Mouse (Mus musculus) layer of hippocampus, postnatal 25 days (tissue): ENCODE data around the gene Eno3. TPM values are rescaled to one million over a fixed set of nuclear protein-coding genes. Genes with fewer than 3 reads are reported as not detected.
A peak's percentile ranks its signal among the peaks of the same experiment; 100 is the strongest.

ENCODE experiments used
- DNase-seq, 2 experiments: peaks; one replicate each; pipeline ENCODE4 v3.0.0; 2022; ENCODE audit warnings: mixed read lengths in 2 of 2, low spot score in 1 of 2; ENCODE audit errors: extremely low spot score in 1 of 2
- total RNA-seq, 2 experiments: library from RNA; stranded (reverse); gene quantifications; 2 replicates each; pipeline ENCODE4 v1.2.3; 2021

Eno3 gene
- total RNA-seq, 2 experiments from 2014 or later, result 7.2 to 8.2 TPM

DNA sequence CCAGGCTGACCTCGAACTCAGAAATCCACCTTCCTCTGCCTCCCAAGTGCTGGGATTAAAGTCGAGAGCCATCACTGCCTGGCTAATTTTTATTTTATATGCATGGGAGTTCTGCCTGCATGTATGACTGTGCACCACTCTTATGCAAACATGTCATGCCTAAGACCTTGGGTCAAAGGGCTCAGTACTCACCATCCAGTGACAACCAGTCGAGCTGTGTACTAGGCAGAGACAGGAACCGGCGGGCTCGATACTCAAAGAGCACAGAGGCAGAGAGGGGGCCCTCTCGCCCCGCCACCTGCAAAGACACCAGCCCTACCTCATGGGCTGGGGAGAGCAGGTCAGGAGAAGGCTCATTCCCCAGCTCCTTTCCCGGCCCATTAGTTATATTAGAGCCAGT, 21.1 kb downstream of the Eno3 start:
- DNase-seq, result no peak

GRCm38 (mm10) chr11:70678576-70678975, 21.6 kb downstream of the Eno3 start:
- DNase-seq, result no peak

DNA sequence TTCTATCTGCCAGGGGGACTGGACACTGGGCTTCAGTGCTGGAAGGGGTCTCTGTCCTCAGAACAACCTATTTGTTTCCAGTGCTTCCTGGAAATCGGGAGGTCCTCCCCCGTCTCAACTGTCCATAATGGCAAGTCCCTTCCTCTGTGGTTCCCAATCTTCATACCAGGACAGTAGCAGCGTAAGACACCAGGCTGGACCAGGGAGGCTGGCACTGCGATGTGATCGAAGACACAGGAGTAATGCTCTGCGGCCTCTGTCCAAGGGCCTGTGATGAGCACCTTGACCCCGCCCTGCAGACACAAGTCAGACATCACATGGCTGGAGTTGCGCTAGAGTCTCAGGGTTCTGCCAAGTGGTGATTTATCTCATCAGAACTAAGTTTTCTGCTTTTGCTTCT, 22.4 kb downstream of the Eno3 start:
- DNase-seq, result no peak

DNA sequence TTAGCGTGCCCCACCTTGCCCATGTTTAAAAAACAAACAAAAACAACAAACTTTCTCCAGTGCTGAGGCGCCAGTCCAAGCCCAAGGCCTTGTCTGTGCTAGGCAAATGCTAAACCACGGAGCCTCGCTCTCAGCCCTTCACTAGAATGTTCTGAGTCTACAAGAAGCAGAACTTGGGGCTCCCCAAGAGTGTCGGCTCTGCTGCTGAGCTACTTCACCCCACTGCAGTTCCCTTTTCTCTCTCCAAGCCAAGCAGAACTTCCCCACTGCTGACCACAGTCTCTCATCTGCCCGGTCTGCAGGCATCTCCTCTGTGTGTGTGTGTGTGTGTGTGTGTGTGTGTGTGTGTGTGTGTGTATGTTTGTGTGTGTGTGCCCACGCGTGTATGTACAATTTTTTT, 22.9 kb downstream of the Eno3 start:
- no peak for DNase-seq

GRCm38 (mm10) chr11:70681170-70681569, 24.2 kb downstream of the Eno3 start:
- DNase-seq, result no peak

DNA sequence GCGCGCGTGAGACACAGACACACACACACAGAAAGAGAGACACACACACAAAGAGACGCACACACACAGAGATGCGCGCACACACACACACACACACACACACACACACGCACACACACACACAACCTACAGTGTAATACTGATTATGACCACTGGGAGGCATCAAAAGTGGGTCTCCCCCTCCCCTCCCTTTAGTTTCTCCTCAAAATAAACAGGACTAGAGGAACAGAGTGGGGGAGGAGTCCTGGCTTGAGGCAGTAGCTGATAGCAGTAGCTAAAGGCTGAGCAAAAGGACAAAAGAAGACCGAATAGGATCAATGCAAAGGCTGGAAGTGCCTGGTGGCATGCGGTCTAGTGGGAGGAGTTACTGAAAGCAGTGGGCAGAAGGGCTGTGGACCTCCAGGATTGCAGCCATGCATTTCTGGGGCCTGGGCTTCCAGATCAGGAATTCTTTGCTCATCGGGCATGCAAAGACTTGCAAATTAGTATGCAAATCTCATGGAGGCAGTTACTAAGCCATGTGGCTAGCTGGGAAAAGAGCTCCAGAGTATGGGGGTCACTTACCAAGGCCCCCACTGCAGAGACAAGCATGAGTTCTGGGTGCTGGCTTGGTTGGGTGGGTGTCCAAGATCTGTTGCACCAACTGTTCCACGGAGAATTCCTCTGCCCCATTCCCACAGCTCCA, 25.0 kb downstream of the Eno3 start:
- DNase-seq, result peak in 1 of 2 experiments; percentile 31

DNA sequence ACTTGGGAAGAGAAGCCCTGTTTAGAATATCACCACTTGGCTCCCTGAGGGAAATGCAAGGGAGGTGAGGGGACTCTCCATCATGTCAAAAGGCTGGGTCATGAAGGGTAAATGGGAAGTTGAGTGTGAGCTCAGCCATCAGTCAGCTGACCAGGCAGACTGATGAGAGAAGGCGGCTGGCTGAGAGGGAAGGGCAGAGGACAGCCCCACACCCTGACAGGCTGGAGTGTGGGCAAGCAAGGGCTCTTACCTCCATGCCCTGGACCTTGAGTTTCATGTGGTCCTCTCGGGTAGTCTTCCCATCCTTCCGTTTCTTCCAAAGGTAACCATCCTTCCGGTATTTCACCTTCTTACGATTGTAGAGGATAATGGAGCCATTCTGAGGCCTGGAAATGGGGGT, 26.6 kb downstream of the Eno3 start:
- DNase-seq, result no peak

GRCm38 (mm10) chr11:70686901-70687566, 30.0 kb downstream of the Eno3 start:
- DNase-seq, result peak in 1 of 2 experiments; percentile 41

DNA sequence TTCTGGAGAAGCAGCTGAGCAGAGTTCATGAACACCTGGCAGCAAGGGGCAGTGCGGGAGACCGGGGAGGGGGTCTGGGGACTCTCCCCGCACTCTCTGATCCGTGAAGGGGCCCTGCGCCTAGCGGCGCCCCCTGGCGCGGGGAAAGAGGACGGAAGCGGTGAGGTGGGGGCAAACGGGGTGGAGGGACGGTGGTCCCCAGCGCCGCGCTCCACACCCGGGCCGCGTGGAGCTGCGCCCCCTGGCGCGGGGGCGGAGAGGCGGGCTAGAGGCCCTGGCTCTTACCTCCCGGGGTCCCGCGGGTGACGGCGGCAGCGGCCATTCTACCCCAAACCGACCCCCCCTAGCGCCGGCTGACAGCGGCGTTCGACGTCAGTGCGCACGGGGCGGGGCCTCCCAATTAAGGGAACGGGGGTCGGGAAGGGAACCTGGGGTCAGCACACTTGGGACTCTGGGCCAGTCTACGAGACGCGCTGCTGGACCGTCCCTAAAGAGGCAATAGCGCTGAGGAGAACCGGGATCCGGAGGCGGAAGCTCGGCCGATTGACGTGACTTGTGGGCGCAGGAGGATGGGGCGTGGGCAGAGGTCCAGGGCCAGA, 30.7 kb downstream of the Eno3 start, which contains the start of gene Camta2:
Camta2 (minus strand) TSS at position 505 of the 599 bp plus-strand sequence.
- peak; percentile 81 to 90 for DNase-seq

DNA sequence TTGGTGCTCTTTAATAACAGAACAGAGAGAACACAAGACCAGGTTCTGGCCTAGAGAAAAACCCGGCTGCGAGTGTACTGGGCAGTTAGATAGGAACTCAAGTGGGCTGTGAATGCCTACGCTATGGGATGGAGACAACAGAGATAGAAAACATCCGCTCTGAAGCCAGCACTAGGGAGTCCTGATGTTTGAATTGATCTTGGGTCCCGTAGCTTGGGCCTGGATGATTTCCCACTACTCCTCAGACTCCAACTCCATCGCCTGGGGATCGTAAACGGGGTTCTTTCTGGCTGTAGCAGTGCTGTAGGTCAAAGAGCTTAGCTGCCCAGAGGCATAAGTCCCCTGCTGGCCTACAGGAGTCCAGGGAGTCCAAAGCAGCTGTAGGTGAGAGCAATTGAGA, 31.4 kb downstream of the Eno3 start:
- no peak for DNase-seq

DNA sequence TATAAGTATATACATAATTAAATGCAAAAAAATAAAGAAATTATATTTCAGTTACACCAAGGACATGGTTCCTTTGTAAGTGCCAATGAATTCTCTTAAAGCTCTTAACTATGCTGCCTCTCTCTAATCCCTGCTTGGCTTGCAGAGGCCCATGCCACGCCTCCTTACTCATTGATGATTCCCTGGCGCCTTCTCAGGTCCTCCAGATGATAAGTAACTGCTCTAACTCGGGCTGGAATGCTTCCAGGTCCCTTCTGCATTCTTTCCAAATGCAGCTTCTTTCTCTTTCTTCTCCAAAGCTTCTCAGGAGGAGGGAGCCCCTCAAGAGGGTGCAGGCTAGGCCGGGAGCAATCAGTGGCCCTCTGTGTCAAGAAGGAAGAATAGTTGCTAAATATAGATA, 32.6 kb downstream of the Eno3 start:
- no peak for DNase-seq

- DNase-seq, result no peak
These were observed 36.5 kb downstream of the Eno3 start for GRCm38 (mm10) chr11:70693504-70693903.

DNA sequence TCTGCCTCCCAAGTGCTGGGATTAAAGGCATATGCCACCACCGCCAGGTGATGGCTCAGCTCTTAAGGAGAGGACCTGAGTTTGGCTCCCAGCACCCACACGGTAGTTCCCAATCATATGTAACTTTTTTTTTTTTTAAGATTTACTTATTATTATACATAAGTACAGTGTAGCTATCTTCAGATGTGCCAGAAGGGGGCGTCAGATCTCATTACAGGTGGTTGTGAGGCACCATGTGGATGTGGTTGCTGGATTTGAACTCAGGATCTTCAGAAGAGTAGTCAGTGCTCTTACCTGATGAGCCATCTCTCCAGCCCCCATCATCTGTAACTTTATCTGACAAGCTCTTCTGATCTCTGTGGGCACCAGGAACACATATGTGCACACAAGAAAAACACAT, 40.4 kb downstream of the Eno3 start:
- DNase-seq, result no peak

DNA sequence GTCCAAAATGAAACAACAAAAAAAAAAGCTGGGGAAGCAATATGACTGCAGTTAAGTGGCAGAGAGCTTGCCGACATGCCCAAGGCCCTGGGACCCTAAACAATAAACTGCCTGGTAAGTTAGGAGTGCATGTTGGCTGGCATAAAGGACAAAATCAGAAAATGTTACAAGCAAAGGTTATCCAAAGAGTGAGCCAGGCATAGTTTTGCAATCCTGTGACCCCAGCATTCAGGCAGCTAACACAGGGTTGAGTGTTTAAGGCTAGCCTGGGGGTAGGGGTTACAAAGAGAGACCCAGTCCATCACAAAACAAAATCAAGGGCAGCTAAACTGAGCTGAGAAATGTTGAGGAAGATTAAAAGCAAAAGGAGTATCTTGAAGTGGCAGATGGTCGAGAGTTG, 42.0 kb downstream of the Eno3 start:
- no peak for DNase-seq

GRCm38 (mm10) chr11:70699722-70700556, 42.9 kb downstream of the Eno3 start, which contains the start of the genes Inca1 and Kif1c:
Gene Inca1 (minus strand): TSS chr11:70700155.
Gene Kif1c (plus strand): TSS chr11:70700548.
- peak; percentile 90 to 93 for DNase-seq

DNA sequence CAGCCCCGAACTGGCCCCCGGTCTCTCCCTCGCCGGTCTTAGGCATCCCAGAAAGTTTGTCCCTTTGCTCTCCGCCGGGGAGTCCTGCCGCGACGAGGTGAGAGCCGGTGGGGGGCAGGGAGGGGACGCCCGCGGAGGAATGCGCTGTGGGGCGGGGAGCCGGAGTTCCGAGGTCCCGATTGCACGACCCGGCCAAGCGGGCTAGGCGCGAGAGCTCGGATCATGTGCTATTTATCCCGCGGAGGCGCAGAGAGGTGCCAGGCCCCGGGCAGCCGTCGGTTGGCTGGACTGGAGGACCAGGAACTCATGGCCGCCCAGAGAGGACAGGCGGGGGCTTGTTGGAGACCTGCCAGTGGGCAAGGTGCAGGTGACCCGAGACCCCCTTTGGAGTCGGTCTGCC, 43.6 kb downstream of the Eno3 start:
- DNase-seq, result peak; percentile 45 to 60

DNA sequence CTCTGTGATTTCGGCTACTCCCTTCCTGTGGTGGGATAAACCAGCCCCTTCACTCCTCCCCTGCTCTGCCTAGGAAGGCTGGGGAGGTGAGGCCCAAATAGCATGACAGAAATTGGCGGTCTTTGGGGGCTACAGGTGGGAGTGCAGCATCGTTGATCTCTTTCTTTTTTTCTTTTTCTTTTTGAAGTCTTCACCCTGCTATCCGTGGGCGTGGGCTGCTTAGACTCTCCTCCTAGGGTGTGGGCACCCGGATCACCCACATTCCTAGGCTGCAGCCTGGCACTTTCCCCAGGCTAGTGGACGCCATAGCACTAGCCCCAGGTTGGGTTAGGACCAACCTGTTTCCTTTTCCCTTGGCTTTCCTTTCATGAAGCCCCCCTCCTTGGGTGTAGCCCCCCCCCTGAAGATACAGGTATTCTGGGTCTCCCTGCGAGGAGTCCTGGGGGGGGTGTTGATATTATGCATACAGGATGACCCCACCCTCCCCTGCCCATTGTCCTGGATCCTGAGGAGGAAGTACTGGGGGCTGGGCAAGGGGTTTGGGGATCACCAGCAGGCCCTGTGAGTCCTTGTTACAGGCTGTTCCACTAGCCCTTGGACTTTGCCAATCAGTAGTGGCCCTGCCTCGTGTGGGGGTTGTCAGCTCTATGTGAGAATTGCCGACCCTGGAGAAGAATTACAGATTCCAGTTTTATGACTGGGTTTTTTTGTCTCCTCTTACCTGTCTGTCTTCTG, 44.4 kb downstream of the Eno3 start:
- no peak for DNase-seq

DNA sequence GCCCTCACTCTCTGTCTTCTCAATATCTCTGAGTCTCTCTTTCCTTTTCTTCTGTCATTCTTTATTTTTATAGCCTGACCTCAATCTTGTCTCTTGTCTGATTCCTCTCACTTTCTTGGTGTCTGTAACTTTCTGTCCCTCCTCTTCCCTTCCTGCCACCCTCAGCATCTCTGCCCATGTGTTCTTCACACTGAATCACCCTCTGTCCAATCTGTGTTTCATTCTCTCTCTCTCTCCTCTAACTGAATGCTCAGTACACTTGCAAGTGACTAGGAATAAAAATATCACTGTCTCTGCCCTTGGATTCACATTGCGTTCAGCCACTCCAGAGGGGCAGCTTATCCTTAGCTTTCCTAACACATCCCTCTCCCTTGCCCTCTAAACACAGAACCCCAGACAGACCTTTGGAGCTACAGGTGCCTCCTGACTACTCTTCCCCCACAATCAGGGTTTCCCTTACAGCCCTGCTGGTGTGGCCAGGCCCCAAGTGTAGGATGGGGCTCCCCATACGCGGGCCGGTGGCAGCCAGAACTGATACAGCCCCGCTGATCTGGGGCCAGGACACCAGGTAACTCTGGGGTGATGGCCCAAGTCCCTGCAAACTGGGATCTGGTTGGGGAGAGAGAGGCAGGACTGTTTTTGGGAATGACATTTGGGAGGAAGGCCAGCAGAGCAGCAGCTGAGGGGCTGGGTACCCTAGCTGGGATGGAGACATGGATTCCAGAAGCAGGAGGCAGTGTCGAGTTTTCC, 45.2 kb downstream of the Eno3 start:
- DNase-seq, result no peak

GRCm38 (mm10) chr11:70702781-70703180, 45.8 kb downstream of the Eno3 start:
- DNase-seq, result no peak
